Mouse (Mus musculus) adrenal gland, adult (tissue): ENCODE data around the gene Snx10.
"Not testable (repeated sequence)": the region's sequence is repeated elsewhere in the genome, so short reads cannot be mapped to it uniquely, and the experiment has no call there.

Source experiments
- DNase-seq, 2 experiments: peaks; one replicate each; pipeline ENCODE4 v3.0.0; 2022 to 2023; ENCODE audit warnings: low spot score in 1 of 2; ENCODE audit not compliant: inconsistent age in 2 of 2

Gene Snx10

GRCm38 (mm10) chr6:51523807-51524320 lies at the start of gene Snx10:
Snx10 (plus strand) TSS chr6:51523901.
- peak; percentile 45 to 79 for DNase-seq

- no peak for DNase-seq
Measured at GRCm38 (mm10) chr6:51479136-51479731, 44.5 kb upstream of the Snx10 start.

GRCm38 (mm10) chr6:51481548-51481947 lies 42.2 kb upstream of the Snx10 start:
- DNase-seq = no peak

- DNase-seq = no peak
Measured at GRCm38 (mm10) chr6:51483861-51484260, 39.8 kb upstream of the Snx10 start.

- not testable (repeated sequence) for DNase-seq
Measured at GRCm38 (mm10) chr6:51484556-51484955, 39.1 kb upstream of the Snx10 start.

- no peak for DNase-seq
Measured at GRCm38 (mm10) chr6:51485646-51486045, 38.1 kb upstream of the Snx10 start.

GRCm38 (mm10) chr6:51486076-51486710 lies 37.5 kb upstream of the Snx10 start:
- DNase-seq = no peak

GRCm38 (mm10) chr6:51486731-51487130 lies 37.0 kb upstream of the Snx10 start:
- DNase-seq = no peak

- DNase-seq = peak; percentile 10 to 62
Measured at GRCm38 (mm10) chr6:51489787-51490186, 33.9 kb upstream of the Snx10 start.

- no peak for DNase-seq
Measured at GRCm38 (mm10) chr6:51497321-51498111, 26.2 kb upstream of the Snx10 start.

GRCm38 (mm10) chr6:51505671-51506070 lies 18.0 kb upstream of the Snx10 start:
- no peak for DNase-seq

- no peak for DNase-seq
Measured at GRCm38 (mm10) chr6:51507556-51507955, 16.1 kb upstream of the Snx10 start.

- peak; percentile 72 to 88 for DNase-seq
Measured at GRCm38 (mm10) chr6:51508750-51509648, 14.7 kb upstream of the Snx10 start.

GRCm38 (mm10) chr6:51510094-51510493 lies 13.6 kb upstream of the Snx10 start:
- peak; percentile 29 to 78 for DNase-seq

GRCm38 (mm10) chr6:51510946-51511345 lies 12.8 kb upstream of the Snx10 start:
- no peak for DNase-seq

- DNase-seq = no peak
Measured at GRCm38 (mm10) chr6:51513745-51514144, 10.0 kb upstream of the Snx10 start.

- no peak for DNase-seq
Measured at GRCm38 (mm10) chr6:51514860-51515259, 8.8 kb upstream of the Snx10 start.

GRCm38 (mm10) chr6:51523310-51523709 lies 391 bp upstream of the Snx10 start:
- no peak for DNase-seq

- DNase-seq = peak in 1 of 2 experiments; percentile 55
Measured at GRCm38 (mm10) chr6:51524321-51524931, 725 bp downstream of the Snx10 start.

- DNase-seq = no peak
Measured at GRCm38 (mm10) chr6:51525001-51525400, 1.3 kb downstream of the Snx10 start.
